In the genomic region with DNA sequence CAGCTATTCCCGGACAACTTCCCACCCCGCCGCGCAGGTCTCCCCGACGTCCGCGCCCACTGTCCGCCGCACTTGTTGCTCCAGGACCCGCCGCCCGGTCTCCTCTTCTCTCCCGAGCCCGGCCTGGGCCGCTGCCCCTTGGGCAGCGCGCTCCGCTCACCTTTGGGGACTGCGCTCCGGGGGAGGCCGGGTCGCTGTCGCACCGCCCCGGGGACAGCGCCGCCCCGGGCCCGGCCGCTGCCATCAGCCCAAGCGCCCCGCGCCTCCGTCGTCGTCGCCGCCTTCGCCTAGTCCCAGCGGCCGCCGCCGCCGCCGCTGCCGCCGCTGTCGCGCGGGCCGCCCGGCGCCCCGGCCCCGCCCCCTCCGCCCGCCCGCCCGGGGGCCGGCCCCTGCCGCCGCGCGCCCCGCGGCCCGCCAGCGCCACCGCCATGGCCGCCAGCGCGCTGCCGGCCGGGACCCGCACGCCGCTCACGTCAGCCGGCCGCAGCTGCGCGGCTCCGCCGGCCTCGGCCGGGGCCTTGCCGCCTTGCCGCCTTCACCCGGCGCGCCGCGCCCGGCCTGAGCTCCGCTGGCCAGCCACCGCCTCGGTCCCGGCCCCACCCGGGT, we compare ENCODE assay signal across 8 mouse cellular contexts. TPM values are rescaled to one million over a fixed set of nuclear protein-coding genes. Genes with fewer than 3 reads are reported as not detected.
DNase-seq lines count a peak whose midpoint lies in the region; ATAC-seq and TF ChIP-seq lines count a peak whose summit lies in the region.
"Not testable (repeated sequence)": the region's sequence is repeated elsewhere in the genome, so short reads cannot be mapped to it uniquely, and the experiment has no call there.

Gene Phf10 (minus strand): TSS at position 323 of the 606 bp plus-strand sequence.

- peaks cover 9 to 17% of the 10 kb centered on the region in 2 experiments for H3K4me1 ChIP-seq in MEL (ENCODE audit: control insufficient read depth in 1 of 2, insufficient read depth in 2 of 2, low read length in 2 of 2)
- not testable (repeated sequence) for H3K4me1 ChIP-seq in forebrain, postnatal 0 days (ENCODE audit: insufficient read depth); neural tube, embryonic 12.5 days

- TF ChIP-seq POLR2A in MEL (IDR thresholded peaks at IDR 0.05; ENCODE audit: control insufficient read depth in 1 of 2, insufficient read depth in 1 of 2, low read depth in 1 of 2, low read length in 2 of 2, poor library complexity in 1 of 2), result peak in 1 of 2 experiments; percentile 42; a peak in 1 of 4 replicates

- peak within 1 kb of the TSS; percentile 71 to 99 for H3K4me3 ChIP-seq in MEL (ENCODE audit: control insufficient read depth in 1 of 2, insufficient read depth in 1 of 2, low read depth in 2 of 2, low read length in 2 of 2)
- H3K4me3 ChIP-seq in forebrain, postnatal 0 days (ENCODE audit: low read depth, low read length), result peak within 1 kb of the TSS; percentile 54
- H3K4me3 ChIP-seq in neural tube, embryonic 12.5 days, result peak within 1 kb of the TSS; percentile 84

- H3K36me3 ChIP-seq in MEL (ENCODE audit: control insufficient read depth in 1 of 2, insufficient read depth in 2 of 2, low read length in 2 of 2), result peaks cover 21 to 30% of the 10 kb centered on the region in 2 experiments
- H3K36me3 ChIP-seq in forebrain, postnatal 0 days (ENCODE audit: insufficient read depth); neural tube, embryonic 12.5 days: not testable (repeated sequence)

- H3K27ac ChIP-seq in MEL (ENCODE audit: control insufficient read depth, low read depth, low read length), result peak within 1 kb of the TSS; percentile 67
- H3K27ac ChIP-seq in forebrain, postnatal 0 days (ENCODE audit: low read depth, low read length); neural tube, embryonic 12.5 days: not testable (repeated sequence)

- DNase-seq in MEL (ENCODE audit: low read depth, low spot score), result peak; percentile 20
- peak; percentile 50 for DNase-seq in cerebellum, adult 9-10 months
- DNase-seq in forebrain, postnatal 0 days, result peak; percentile 4
- DNase-seq in heart, postnatal 4 days, result peak; percentile 50
- peak in 1 of 2 experiments; percentile 20 for DNase-seq in layer of hippocampus, adult 18-20 months (ENCODE audit: low spot score in 2 of 2)
- peak; percentile 27 to 34 for DNase-seq in lung, adult 18-20 months
- peak; percentile 37 for DNase-seq in thymus, postnatal 0 days (ENCODE audit: low spot score)

- TF ChIP-seq EP300 in MEL (IDR thresholded peaks at IDR 0.05; ENCODE audit: low read depth in 1 of 2, low read length in 2 of 2), result not testable (repeated sequence)

- H3K79me2 ChIP-seq in MEL (ENCODE audit: control insufficient read depth, insufficient read depth, low read length, poor library complexity), result peaks cover 36% of the 10 kb centered on the region

- not testable (repeated sequence) for H3K9me3 ChIP-seq in MEL (replicated peaks; ENCODE audit: insufficient read depth, low read length); forebrain, postnatal 0 days (ENCODE audit: low read length); neural tube, embryonic 12.5 days

- peak within 1 kb of the TSS; percentile 98 for H3K4me2 ChIP-seq in forebrain, postnatal 0 days (ENCODE audit: low read depth)
- peak within 1 kb of the TSS; percentile 94 for H3K4me2 ChIP-seq in neural tube, embryonic 12.5 days (replicated peaks)

- 2% methylated on average over 42 of the region's 100 CpGs for WGBS in forebrain, postnatal 0 days
- WGBS in neural tube, embryonic 12.5 days, result under 1% methylated on average over 59 of the region's 100 CpGs

- TF ChIP-seq CTCF in MEL (IDR thresholded peaks at IDR 0.05 in 2 of 3, conservative IDR thresholded peaks at IDR 0.05 in 1 of 3; ENCODE audit: control insufficient read depth in 1 of 3, insufficient read depth in 1 of 3, low read depth in 2 of 3, low read length in 3 of 3, poor library complexity in 1 of 3, severe bottlenecking in 1 of 3); forebrain, postnatal 0 days (IDR thresholded peaks at IDR 0.05; ENCODE audit: low read depth): not testable (repeated sequence)

- TF ChIP-seq RAD21 in MEL (IDR thresholded peaks at IDR 0.05; ENCODE audit: low read depth, low read length), result not testable (repeated sequence)

- H3K9ac ChIP-seq in MEL (ENCODE audit: control insufficient read depth, low read depth, low read length, poor library complexity, severe bottlenecking), result peak within 1 kb of the TSS; percentile 98
- peak within 1 kb of the TSS; percentile 63 for H3K9ac ChIP-seq in forebrain, postnatal 0 days
- H3K9ac ChIP-seq in neural tube, embryonic 12.5 days, result peak within 1 kb of the TSS; percentile 74

- ATAC-seq in forebrain, postnatal 0 days, result peak; percentile 82
- ATAC-seq in neural tube, embryonic 12.5 days (ENCODE audit: low FRiP score, low read depth), result peak; percentile 81

- not testable (repeated sequence) for H3K27me3 ChIP-seq in MEL (ENCODE audit: control insufficient read depth in 1 of 2, insufficient read depth in 2 of 2, low read length in 2 of 2); forebrain, postnatal 0 days (ENCODE audit: insufficient read depth, low read length); neural tube, embryonic 12.5 days (replicated peaks)

RNA-seq across cellular contexts. Expression of gene Phf10, which starts in this region (rescaled TPM):
- 185 and 216 TPM in 2 replicates for total RNA-seq in MEL (2012; rRNA removed)
- 100 to 1,000 TPM; 265 to 627 TPM for polyA plus RNA-seq in MEL (2012; ENCODE audit: insufficient read depth in 1 of 2, insufficient read length in 2 of 2, low read depth in 1 of 2, low replicate concordance in 2 of 2, missing spikeins in 1 of 2)
- total RNA-seq in forebrain, postnatal 0 days (2014; rRNA removed), result 59.3 and 61.7 TPM in 2 replicates
- polyA plus RNA-seq in forebrain, postnatal 0 days (2015; fragmentation: Nextera tagmentation; extraction: Ambion mirVana), result 12.0 and 13.2 TPM in 2 replicates
- 10 to 100 TPM; 67.8 to 69.4 TPM for total RNA-seq in heart, postnatal 4 days (2021)
- 10 to 100 TPM; 52.4 to 54.7 TPM for total RNA-seq in layer of hippocampus, adult 18-20 months (2021)
- 18.7 and 20.2 TPM in 2 replicates for polyA plus RNA-seq in neural tube, embryonic 12.5 days (2016; fragmentation: Nextera tagmentation; extraction: Ambion mirVana)
- polyA plus RNA-seq in thymus, postnatal 0 days (2015; fragmentation: Nextera tagmentation; extraction: Ambion mirVana), result 42.1 and 43.7 TPM in 2 replicates
